Mouse (Mus musculus): Measurements from ENCODE around the gene Rho. TPM values are rescaled to one million over a fixed set of nuclear protein-coding genes. Genes with fewer than 3 reads are reported as not detected.

The Rho gene
- polyA plus RNA-seq, 1 experiment from 2014 or later = 0.19 TPM

DNA sequence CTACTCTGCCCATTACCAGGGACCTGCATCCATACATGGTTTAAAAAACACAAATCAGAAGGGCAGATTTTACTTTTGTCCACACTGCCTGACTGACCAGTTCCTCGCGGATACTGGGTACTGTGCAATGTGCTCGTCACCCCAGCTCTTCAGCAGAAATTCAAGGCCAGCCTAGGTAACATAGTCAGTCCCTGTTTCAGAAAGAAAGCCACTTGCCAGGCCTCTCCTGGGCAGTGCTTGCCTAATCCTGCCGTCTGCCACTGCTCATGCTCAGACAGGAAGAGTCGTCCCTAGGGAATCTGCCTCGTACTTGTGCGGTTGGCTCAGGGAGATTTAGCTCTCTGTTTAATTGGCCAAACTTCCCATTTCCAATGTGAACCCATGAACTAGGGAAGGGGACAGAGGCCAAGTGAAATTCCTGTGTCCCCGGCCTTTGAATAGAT is 30.0 kb upstream of the Rho start:
- peaks cover 3% of the 10 kb centered on the region; the same call in 1 of the 2 replicates for H3K36me3 ChIP-seq
- H3K9ac ChIP-seq (replicated peaks) = no peak overlapping the region
- no peak overlapping the region for H3K4me2 ChIP-seq (replicated peaks)
- no peak overlapping the region for H3K27ac ChIP-seq (replicated peaks)
- no peaks in the 10 kb centered on the region for H3K27me3 ChIP-seq
- no peak for ATAC-seq (replicated peaks)
- peaks cover 16% of the 10 kb centered on the region; the same call in 1 of the 2 replicates for H3K4me1 ChIP-seq
- no peaks in the 10 kb centered on the region for H3K9me3 ChIP-seq
- no peak overlapping the region for H3K4me3 ChIP-seq
- WGBS = 84% methylated on average over 8 of the region's 8 CpGs

DNA sequence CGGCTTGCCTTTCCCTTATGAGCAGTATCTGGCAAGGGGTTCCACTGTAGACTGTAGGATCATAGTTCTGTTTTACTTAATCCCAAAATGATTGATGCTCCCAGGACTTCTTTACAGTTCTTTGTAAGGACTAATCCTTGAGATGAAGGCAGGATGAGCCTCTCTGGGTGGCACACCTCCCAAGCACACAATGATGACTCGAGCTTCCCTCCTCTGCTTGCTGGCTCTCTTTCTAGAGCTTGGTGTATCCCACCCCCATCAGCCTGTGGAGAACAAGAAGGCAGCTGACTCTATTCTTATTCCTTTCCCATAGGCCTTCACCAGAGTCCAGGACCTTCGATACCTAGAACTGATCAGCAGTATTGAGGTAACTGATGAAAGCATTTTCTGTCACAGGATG is 29.0 kb upstream of the Rho start:
- ATAC-seq (replicated peaks) = no peak
- Histone ChIP-seq H3K9me3 (no peaks in the 10 kb centered on the region), H3K4me1 (peaks cover 8% of the 10 kb centered on the region; the same call in 1 of the 2 replicates), H3K9ac (replicated peaks) (no peak overlapping the region), H3K27me3 (no peaks in the 10 kb centered on the region), H3K36me3 (peaks cover 3% of the 10 kb centered on the region; the same call in 1 of the 2 replicates), H3K4me2 (replicated peaks) (no peak overlapping the region), H3K27ac (replicated peaks) (no peak overlapping the region), H3K4me3 (no peak overlapping the region)
- WGBS = 68% methylated on average over 3 of the region's 3 CpGs

DNA sequence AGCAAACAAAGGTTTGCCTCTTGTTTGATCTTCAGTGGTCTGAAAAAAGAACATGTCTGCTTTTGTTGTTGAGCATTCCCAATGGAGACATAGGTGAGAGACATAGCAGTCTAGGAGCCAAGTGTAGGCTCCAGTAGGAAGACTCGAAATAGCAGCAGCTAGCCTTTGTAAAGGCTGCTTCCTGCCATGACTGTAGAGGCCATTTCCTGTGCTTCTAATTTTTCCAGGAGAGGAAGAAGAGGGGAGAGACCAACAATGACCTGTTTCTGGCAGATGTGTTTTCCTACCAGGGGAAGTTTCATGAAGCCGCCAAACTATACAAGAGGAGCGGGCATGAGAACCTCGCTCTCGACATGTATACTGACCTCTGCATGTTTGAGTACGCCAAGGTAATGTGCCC is 26.0 kb upstream of the Rho start:
- ATAC-seq (replicated peaks) = no peak
- Histone ChIP-seq H3K4me3 (no peak overlapping the region), H3K4me2 (replicated peaks) (no peak overlapping the region), H3K9ac (replicated peaks) (no peak overlapping the region), H3K27ac (replicated peaks) (no peak overlapping the region), H3K36me3 (peaks cover 3% of the 10 kb centered on the region; the same call in 1 of the 2 replicates), H3K4me1 (peaks cover 8% of the 10 kb centered on the region; the same call in 1 of the 2 replicates), H3K27me3 (no peaks in the 10 kb centered on the region), H3K9me3 (no peaks in the 10 kb centered on the region)
- WGBS = 96% methylated on average over 6 of the region's 6 CpGs

DNA sequence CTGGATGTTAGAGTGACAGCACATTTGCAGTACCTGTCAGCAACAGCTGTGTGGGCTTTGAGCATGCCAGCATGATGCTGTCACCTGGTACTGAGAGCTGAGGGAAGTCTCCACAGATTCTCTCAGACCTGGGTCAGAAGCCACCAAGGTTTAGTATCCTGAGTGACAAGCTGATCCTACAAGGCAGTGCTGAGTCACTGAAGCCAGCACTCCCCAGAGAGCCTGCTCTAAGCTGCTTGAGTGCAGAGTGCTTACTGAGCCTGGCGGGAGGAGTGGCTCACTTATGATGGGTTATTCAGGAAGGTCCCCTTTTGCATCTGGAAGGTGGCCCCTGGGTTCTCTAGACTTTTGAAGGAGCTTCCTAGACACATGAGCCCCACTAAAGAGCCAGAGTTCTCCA is 25.1 kb upstream of the Rho start:
- Histone ChIP-seq H3K4me2 (replicated peaks) (no peak overlapping the region), H3K9me3 (no peaks in the 10 kb centered on the region), H3K4me3 (no peak overlapping the region), H3K4me1 (peaks cover 5% of the 10 kb centered on the region; the same call in 1 of the 2 replicates), H3K36me3 (peaks cover 3% of the 10 kb centered on the region; the same call in 1 of the 2 replicates), H3K27me3 (no peaks in the 10 kb centered on the region), H3K27ac (replicated peaks) (no peak overlapping the region), H3K9ac (replicated peaks) (no peak overlapping the region)
- ATAC-seq (replicated peaks) = no peak
- WGBS = 81% methylated on average over 1 of the region's 1 CpGs

DNA sequence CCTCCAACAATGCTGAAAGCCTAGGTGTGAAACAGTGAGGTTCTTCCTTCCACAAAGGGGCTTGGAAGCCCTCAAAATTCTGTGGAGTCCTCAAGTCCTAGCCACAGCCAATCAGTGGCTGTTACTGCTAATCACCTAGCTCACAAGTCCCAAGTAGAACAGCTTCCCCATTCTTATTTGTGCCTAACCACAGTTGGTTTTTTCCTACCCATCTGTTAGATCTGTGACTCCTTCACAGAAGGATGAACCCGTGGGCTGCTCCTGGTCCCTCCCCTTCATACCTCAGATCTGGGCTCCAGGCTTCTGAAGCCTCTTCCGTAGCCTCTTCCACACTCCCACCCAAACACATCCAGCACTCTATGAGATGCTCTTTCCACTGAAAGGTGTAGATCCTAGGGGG is 24.7 kb upstream of the Rho start:
- 86% methylated on average over 2 of the region's 2 CpGs for WGBS

DNA sequence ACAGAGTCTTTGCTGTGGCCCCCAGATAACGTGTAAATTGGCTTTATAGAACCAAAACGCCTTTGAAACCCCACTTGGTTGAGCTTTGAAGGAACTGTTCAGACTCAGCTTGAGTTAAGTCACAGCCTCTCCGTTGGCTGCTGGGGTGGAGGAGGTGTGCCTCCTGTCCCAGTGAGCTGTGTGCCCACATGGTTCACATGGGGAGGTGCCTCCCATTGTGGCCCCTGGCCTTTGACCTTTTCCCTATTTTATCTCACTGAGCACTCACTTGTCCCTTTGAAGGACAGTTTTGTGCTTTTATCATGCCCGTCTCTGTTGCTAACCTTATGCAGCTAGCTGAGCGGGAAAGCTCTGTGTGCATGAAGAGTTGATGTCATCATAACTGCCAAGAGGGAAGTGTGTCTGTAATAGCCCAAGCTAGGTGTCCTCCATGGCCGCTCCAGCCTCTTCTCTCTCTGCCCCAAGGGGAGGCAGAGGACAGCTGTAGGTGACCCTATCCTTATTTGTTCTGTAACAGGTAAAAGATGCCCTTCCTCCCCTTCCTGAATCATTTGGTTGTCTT is 23.0 kb upstream of the Rho start:
- WGBS = 50% methylated on average over 6 of the region's 6 CpGs
- no peaks in the 10 kb centered on the region for H3K9me3 ChIP-seq

More for the DNA sequence above, 24.7 kb upstream of the Rho start:
- 0 out of 2 replicates have a peak, but pooled peaks cover 3% of the 10 kb centered on the region for H3K4me1 ChIP-seq
- H3K27ac ChIP-seq (replicated peaks) = no peak overlapping the region
- no peak overlapping the region for H3K4me3 ChIP-seq
- H3K9me3 ChIP-seq = no peaks in the 10 kb centered on the region
- no peak overlapping the region for H3K4me2 ChIP-seq (replicated peaks)
- ATAC-seq (replicated peaks) = no peak
- no peaks in the 10 kb centered on the region for H3K27me3 ChIP-seq
- no peak overlapping the region for H3K9ac ChIP-seq (replicated peaks)
- H3K36me3 ChIP-seq = peaks cover 3% of the 10 kb centered on the region; the same call in 1 of the 2 replicates

GRCm38 (mm10) chr6:115909052-115909451 is 22.5 kb upstream of the Rho start:
- Histone ChIP-seq H3K27me3 (no peaks in the 10 kb centered on the region), H3K4me3 (no peak overlapping the region), H3K4me2 (replicated peaks) (no peak overlapping the region), H3K4me1 (peaks cover 21% of the 10 kb centered on the region), H3K9ac (replicated peaks) (no peak overlapping the region), H3K27ac (replicated peaks) (peak overlapping the region; percentile 55), H3K9me3 (no peaks in the 10 kb centered on the region), H3K36me3 (peaks cover 3% of the 10 kb centered on the region; the same call in 1 of the 2 replicates)
- ATAC-seq (replicated peaks) = no peak
- WGBS = 56% methylated on average over 3 of the region's 3 CpGs

More for the DNA sequence above, 23.0 kb upstream of the Rho start:
- Histone ChIP-seq H3K4me1 (peaks cover 15% of the 10 kb centered on the region), H3K36me3 (peaks cover 3% of the 10 kb centered on the region; the same call in 1 of the 2 replicates), H3K27ac (replicated peaks) (0 out of 2 replicates have a peak overlapping the region, but pooled peaks have one; percentile 9), H3K9ac (replicated peaks) (no peak overlapping the region), H3K4me2 (replicated peaks) (no peak overlapping the region), H3K27me3 (no peaks in the 10 kb centered on the region), H3K4me3 (no peak overlapping the region)
- no peak for ATAC-seq (replicated peaks)

- no peak for ATAC-seq (replicated peaks)
- Histone ChIP-seq H3K4me3 (no peak overlapping the region), H3K27me3 (no peaks in the 10 kb centered on the region), H3K4me2 (replicated peaks) (no peak overlapping the region), H3K4me1 (peaks cover 29% of the 10 kb centered on the region), H3K9me3 (no peaks in the 10 kb centered on the region), H3K36me3 (no peaks in the 10 kb centered on the region), H3K27ac (replicated peaks) (peak overlapping the region; percentile 55), H3K9ac (replicated peaks) (no peak overlapping the region)
- 68% methylated on average over 8 of the region's 8 CpGs for WGBS
Measured at GRCm38 (mm10) chr6:115909940-115910339, 21.6 kb upstream of the Rho start.

GRCm38 (mm10) chr6:115911763-115912162 is 19.8 kb upstream of the Rho start:
- Histone ChIP-seq H3K4me2 (replicated peaks) (no peak overlapping the region), H3K9me3 (no peaks in the 10 kb centered on the region), H3K4me3 (no peak overlapping the region), H3K9ac (replicated peaks) (no peak overlapping the region), H3K27ac (replicated peaks) (peak overlapping the region; percentile 84), H3K27me3 (no peaks in the 10 kb centered on the region), H3K36me3 (no peaks in the 10 kb centered on the region), H3K4me1 (peaks cover 48% of the 10 kb centered on the region)
- ATAC-seq (replicated peaks) = no peak
- 87% methylated on average over 6 of the region's 6 CpGs for WGBS

DNA sequence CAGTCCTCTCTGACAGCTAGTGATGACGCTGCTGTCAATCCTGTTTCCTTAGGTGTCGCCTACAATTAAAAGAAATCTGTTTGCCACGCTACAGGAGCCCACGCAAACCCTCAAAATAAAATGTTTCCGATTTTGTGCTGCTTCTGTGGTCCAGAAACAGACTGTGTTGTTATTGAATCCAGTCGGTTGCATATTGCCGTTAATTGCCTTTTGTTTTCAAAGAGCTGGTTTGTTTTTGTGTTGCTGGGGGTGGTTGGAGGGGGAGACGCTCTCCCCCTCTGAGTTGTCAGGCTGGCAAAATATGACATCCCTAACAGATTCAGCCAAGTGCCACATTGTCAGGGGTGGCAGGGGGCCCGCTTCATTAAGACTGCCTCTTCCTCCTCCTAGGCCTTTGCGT is 18.1 kb upstream of the Rho start:
- 52% methylated on average over 10 of the region's 10 CpGs for WGBS
- no peak overlapping the region for H3K4me2 ChIP-seq (replicated peaks)
- peak overlapping the region; percentile 84 for H3K27ac ChIP-seq (replicated peaks)
- H3K4me1 ChIP-seq = peaks cover 50% of the 10 kb centered on the region
- ATAC-seq (replicated peaks) = peak; percentile 39
- no peak overlapping the region for H3K9ac ChIP-seq (replicated peaks)
- no peak overlapping the region for H3K4me3 ChIP-seq
- no peaks in the 10 kb centered on the region for H3K9me3 ChIP-seq
- H3K27me3 ChIP-seq = no peaks in the 10 kb centered on the region
- H3K36me3 ChIP-seq = no peaks in the 10 kb centered on the region

DNA sequence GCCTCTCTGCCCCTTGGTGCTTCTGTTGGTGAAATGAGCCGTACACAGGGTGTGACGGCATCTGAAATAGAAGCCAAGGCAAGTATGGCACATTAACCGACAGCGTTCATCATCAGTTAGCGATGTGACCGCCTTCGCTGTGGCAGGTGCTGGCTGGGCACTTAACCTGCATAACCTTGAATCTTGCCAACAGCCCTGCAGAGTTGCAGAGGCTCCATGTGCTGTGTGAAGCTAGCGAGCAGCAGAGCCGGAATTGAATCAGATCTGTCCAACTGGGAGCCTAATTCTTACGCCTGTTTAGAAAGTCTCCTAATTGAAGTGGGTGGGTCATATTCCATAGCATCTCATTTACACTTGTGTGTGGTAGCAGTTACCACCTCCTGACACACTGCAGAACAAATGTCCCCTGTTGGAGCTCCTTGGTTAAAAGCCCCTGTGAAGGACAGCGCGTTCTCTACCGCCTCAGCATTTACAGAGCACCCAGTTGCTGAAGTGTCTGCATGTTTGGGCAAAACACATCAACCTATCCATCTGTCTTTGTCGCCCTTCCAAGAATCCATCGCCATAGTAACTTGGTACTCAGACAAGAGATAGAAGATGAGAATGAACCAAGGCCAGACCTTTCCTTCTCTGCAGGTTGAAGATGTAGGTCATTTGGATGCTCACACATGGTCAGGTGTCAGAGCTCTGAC is 16.9 kb upstream of the Rho start:
- peak; percentile 80 for ATAC-seq (replicated peaks)
- Histone ChIP-seq H3K4me3 (no peak overlapping the region), H3K9ac (replicated peaks) (no peak overlapping the region; the same call in 1 of the 2 replicates), H3K36me3 (no peaks in the 10 kb centered on the region), H3K4me2 (replicated peaks) (peak overlapping the region; percentile 13), H3K9me3 (no peaks in the 10 kb centered on the region), H3K27ac (replicated peaks) (peak overlapping the region; percentile 84), H3K27me3 (no peaks in the 10 kb centered on the region), H3K4me1 (peaks cover 50% of the 10 kb centered on the region)
- 43% methylated on average over 15 of the region's 15 CpGs for WGBS

GRCm38 (mm10) chr6:115915601-115916445 is 15.7 kb upstream of the Rho start:
- H3K9me3 ChIP-seq = no peaks in the 10 kb centered on the region
- no peaks in the 10 kb centered on the region for H3K27me3 ChIP-seq
- no peak overlapping the region for H3K4me2 ChIP-seq (replicated peaks)
- peak overlapping the region; percentile 84 for H3K27ac ChIP-seq (replicated peaks)
- H3K9ac ChIP-seq (replicated peaks) = 0 out of 2 replicates have a peak overlapping the region, but pooled peaks have one; percentile 2
- ATAC-seq (replicated peaks) = no peak
- H3K4me1 ChIP-seq = peaks cover 50% of the 10 kb centered on the region
- WGBS = 66% methylated on average over 17 of the region's 17 CpGs
- H3K4me3 ChIP-seq = no peak overlapping the region
- no peaks in the 10 kb centered on the region for H3K36me3 ChIP-seq

Measured in forebrain, embryonic 15.5 days (tissue).